Mouse (Mus musculus): Measurements from ENCODE around the gene Map1a. TPM values are rescaled to one million over a fixed set of nuclear protein-coding genes. Genes with fewer than 3 reads are reported as not detected.
A peak's percentile ranks its signal among the peaks of the same experiment; 100 is the strongest.

Gene Map1a
- polyA plus RNA-seq, 1 experiment = 1.2 TPM

DNA sequence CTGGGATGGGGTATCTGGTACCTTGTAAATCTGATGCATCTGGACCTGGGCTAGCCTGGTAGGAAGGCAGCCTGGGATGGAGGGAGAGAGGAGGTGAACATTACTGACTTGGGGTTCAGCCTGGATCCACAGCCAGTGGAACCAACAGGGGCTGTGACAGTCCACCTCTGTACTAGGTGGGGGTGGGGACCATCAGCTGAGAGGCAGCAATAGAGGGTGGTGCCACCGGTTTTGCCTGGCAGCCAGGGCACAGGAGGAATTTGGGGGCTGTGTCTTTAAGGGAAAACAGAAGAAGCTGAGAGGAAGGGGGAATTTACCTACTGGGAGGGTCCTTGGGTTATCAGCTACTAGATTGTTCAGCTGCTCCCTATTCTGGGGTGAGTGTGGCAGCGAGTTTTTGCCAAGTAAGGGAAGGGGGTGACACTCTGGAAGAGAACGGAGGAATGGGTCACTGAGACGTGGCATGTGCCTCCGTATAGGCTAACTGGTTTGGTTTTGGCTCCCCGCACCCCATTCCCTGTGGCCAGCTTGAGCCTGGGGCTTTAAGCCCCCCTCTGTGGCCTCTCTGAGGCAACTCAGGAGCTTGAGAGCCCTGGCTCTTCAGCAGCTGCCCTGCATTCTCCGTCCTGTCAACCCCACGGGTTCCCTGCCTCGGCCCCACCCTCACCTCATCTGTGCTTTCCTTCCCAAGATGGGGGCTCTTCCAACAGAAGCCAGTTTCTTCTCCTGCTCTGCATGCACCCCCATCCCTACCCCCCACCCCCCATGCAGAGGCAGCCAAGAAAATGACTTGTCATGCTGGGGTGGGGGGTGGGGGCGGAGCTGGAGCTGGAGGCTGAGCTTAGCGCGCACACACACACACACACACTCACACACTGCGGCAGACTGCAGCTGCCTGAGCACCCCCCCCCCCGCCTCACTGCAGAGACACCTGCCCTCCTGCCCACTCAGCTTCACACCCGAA lies 6.5 kb downstream of the Map1a start:
- Histone ChIP-seq H3K4me3 (ENCODE audit: insufficient read depth, low read depth, low read length) (peak overlapping the region; percentile 54), H3K4me1 (ENCODE audit: control insufficient read depth, insufficient read depth, insufficient read length, low read length) (peaks cover 6% of the 10 kb centered on the region; the same call in 1 of the 2 replicates), H3K27ac (replicated peaks; ENCODE audit: low read depth, low read length) (no peak overlapping the region)

DNA sequence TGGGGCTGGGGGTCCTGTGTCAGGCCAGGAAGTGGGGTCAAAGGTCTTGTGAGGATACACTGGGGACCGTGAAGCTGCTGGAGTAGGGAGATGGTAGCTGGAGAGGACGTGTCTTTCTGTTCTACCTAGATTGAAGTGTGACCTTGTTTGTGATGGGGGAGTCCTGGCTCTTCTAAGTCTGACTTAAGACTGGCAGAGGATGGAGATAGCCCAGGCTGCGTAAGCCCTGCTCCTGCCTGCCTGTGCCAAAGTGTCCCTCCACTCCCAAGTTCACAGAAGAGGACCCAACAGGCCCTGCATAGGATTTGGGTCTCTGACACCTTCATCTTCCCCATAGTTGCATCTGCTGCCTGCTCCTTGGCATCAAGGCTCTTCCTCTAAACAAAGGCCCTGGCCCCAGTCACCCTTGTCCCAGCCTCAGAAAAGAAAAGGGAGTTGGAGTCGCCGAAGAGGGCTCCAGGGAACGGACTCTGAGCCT lies 7.4 kb downstream of the Map1a start:
- Histone ChIP-seq H3K4me1 (ENCODE audit: control insufficient read depth, insufficient read depth, insufficient read length, low read length) (peaks cover 6% of the 10 kb centered on the region; the same call in 1 of the 2 replicates), H3K4me3 (ENCODE audit: insufficient read depth, low read depth, low read length) (peak overlapping the region; percentile 26; the same call in 1 of the 2 replicates), H3K27ac (replicated peaks; ENCODE audit: low read depth, low read length) (no peak overlapping the region)

DNA sequence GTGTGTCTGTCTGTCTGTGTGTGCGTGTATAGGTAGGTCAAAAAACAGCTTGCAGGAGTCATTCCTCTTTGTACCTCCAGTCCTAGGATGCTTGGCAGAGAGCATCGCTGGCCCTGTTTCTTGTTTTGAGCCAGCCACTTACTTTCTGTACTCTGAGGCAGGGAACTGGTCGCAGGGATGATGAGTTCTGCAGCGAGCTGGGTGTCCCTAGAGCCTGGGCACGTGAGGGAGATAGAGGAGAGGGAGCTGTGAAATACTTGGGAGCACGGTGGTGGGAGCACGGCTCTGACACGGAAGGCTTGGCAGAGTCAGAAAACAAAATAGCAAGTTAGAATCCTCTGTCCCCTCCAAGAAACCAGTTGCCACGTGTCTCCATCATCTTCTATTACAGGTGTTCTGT lies 8.3 kb downstream of the Map1a start:
- H3K4me1 ChIP-seq (ENCODE audit: control insufficient read depth, insufficient read depth, insufficient read length, low read length) = peaks cover 6% of the 10 kb centered on the region; the same call in 1 of the 2 replicates
- H3K27ac ChIP-seq (replicated peaks; ENCODE audit: low read depth, low read length) = no peak overlapping the region
- no peak overlapping the region for H3K4me3 ChIP-seq (ENCODE audit: insufficient read depth, low read depth, low read length)

DNA sequence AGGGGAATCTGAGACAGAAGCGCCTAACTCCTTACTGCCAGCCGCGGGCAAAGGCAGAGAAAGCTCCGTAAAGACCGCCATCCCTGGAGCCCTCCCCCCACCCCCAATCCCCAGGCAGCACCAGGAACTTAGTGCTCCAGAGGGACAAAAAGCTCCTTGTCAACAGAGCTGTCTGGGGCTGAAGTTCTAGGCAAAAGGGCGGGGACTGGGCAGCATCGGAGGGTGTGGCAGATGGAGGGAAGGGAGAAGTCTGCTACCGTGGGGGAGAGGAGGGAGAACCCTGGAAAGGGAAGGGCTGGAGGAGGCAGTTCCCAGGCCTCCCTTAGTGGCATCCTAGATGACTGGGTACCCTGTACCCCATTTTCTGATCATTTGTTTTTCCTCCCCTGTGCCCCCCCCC lies 8.7 kb downstream of the Map1a start:
- H3K27ac ChIP-seq (replicated peaks; ENCODE audit: low read depth, low read length) = no peak overlapping the region
- no peak overlapping the region for H3K4me3 ChIP-seq (ENCODE audit: insufficient read depth, low read depth, low read length)
- H3K4me1 ChIP-seq (ENCODE audit: control insufficient read depth, insufficient read depth, insufficient read length, low read length) = peaks cover 6% of the 10 kb centered on the region; the same call in 1 of the 2 replicates

DNA sequence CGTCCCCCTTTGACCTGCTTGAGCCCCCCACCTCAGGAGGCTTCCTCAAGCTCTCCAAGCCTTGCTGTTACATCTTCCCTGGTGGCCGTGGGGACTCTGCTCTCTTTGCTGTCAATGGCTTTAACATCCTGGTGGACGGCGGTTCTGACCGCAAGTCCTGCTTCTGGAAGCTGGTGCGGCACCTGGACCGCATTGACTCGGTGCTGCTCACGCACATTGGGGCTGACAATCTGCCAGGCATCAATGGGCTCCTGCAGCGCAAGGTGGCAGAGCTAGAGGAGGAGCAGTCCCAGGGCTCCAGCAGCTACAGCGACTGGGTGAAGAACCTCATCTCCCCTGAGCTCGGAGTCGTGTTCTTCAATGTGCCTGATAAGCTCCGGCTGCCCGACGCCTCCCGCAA lies 10.1 kb downstream of the Map1a start:
- Histone ChIP-seq H3K27ac (replicated peaks; ENCODE audit: low read depth, low read length) (no peak overlapping the region), H3K4me3 (ENCODE audit: insufficient read depth, low read depth, low read length) (no peak overlapping the region), H3K4me1 (ENCODE audit: control insufficient read depth, insufficient read depth, insufficient read length, low read length) (peaks cover under 1% of the 10 kb centered on the region; the same call in 1 of the 2 replicates)

DNA sequence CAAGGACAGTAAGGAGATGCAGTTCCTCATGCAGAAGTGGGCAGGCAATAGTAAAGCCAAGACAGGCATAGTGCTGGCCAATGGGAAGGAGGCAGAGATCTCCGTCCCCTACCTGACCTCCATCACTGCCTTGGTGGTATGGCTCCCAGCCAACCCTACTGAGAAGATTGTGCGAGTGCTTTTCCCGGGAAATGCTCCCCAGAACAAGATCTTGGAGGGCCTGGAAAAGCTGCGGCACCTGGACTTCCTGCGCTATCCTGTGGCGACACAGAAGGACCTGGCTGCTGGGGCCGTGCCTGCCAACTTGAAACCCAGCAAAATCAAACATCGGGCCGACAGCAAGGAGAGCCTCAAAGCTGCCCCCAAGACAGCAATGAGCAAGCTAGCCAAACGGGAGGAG lies 10.6 kb downstream of the Map1a start:
- Histone ChIP-seq H3K4me3 (ENCODE audit: insufficient read depth, low read depth, low read length) (no peak overlapping the region), H3K27ac (replicated peaks; ENCODE audit: low read depth, low read length) (no peak overlapping the region), H3K4me1 (ENCODE audit: control insufficient read depth, insufficient read depth, insufficient read length, low read length) (no peaks in the 10 kb centered on the region)

DNA sequence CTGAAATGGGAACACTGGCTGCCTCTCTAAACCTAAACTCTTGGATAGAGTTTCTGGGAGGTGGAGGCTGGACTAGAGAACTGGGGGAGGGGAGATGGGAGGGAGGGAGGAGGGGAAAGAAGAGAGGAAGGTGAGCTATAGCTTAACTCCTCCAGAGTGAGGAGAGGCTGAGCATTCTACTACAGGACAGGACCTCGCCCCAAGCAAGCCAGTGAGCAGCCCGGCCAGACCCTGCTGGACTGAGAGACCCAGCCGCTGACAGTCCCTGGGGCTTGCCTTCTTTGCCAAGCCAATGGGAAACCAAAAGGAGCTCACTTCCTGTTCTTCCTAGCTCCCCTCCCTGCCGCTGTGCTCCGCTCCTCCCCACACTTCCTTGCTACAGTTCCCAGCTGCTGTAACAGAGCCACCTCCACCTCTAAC lies 19.6 kb downstream of the Map1a start:
- Histone ChIP-seq H3K4me1 (ENCODE audit: control insufficient read depth, insufficient read depth, insufficient read length, low read length) (no peaks in the 10 kb centered on the region), H3K27ac (replicated peaks; ENCODE audit: low read depth, low read length) (no peak overlapping the region), H3K4me3 (ENCODE audit: insufficient read depth, low read depth, low read length) (peak overlapping the region; percentile 19; the same call in 1 of the 2 replicates)

DNA sequence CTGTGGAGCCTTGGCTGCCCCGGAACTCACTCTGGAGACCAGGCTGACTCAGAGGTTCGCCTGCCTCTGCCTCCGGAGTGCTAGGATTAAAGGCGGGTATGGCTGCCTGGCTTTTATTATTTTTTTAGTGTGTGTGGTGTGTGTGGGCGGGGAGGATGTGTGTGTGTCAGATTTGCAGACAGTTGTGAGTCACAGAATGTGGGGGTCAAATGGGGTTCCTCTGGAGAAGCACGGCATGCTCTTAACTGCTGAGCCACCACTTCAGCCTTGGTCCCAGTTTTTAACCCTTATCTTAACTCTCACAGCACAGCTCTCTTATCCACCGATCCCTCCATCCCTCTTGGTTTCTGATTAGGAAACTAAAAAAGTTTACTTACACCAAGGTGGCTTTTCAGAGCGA lies 26.9 kb downstream of the Map1a start:
- H3K27ac ChIP-seq (replicated peaks; ENCODE audit: low read depth, low read length) = no peak overlapping the region
- H3K4me3 ChIP-seq (ENCODE audit: insufficient read depth, low read depth, low read length) = no peak overlapping the region
- H3K4me1 ChIP-seq (ENCODE audit: control insufficient read depth, insufficient read depth, insufficient read length, low read length) = no peaks in the 10 kb centered on the region

DNA sequence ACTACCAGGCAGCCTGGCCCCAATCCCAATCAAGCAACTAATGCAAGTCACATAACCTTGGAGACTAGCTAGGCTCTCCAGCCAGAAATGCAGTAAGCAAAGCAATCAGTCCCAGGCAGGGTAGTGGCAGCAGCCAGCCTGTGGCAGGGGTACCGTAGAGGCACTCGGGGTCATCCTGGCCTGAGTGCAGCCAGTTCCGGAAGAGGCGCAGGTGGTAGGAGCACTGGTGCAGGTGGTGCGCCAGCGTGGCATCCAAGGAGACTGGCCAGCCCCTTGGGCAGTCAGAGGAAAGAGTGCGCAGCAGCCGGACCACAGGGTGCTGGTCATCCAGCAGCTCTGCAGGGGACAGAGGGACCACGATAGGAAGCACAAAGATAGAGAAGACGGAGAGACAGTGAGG lies 33.6 kb downstream of the Map1a start:
- Histone ChIP-seq H3K27ac (replicated peaks; ENCODE audit: low read depth, low read length) (no peak overlapping the region), H3K4me1 (ENCODE audit: control insufficient read depth, insufficient read depth, insufficient read length, low read length) (no peaks in the 10 kb centered on the region), H3K4me3 (ENCODE audit: insufficient read depth, low read depth, low read length) (no peak overlapping the region)

DNA sequence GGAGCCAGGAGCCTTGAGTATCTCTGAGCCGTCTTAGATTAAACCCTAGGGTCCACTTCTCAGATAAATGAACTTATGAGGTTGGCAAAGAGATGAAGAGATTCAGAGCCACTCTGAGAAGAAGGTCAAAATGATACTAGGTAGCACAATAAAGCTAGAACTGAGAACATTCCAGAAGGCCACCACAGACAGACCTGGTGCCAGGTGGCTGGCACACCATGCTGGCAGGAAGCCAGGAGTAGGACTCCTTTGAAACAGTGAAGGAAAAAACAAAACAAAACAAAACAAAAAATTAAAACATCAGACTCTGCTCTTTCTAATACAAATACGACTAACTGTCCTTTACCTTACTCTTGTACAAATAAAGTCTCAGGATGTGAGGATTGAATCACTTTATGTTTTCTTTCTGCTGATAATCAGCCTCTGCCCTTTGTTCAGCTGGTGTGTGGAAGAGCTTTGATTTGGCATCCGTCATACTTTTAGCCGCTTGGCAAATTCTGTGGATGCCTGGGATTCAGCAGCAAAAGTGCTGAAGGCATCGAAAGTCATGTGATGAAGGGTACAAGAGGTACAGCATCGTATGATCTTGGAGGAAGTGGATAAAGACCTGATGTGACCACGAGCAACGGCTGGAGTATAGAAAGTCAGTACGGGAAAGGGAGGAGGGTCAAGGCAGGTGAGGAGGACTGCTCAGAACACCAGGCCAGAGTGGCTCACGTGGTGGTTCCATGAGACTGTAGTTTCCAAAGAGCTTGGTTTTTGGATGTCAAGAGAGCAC lies 34.5 kb downstream of the Map1a start:
- Histone ChIP-seq H3K4me1 (ENCODE audit: control insufficient read depth, insufficient read depth, insufficient read length, low read length) (no peaks in the 10 kb centered on the region), H3K27ac (replicated peaks; ENCODE audit: low read depth, low read length) (no peak overlapping the region), H3K4me3 (ENCODE audit: insufficient read depth, low read depth, low read length) (no peak overlapping the region)

DNA sequence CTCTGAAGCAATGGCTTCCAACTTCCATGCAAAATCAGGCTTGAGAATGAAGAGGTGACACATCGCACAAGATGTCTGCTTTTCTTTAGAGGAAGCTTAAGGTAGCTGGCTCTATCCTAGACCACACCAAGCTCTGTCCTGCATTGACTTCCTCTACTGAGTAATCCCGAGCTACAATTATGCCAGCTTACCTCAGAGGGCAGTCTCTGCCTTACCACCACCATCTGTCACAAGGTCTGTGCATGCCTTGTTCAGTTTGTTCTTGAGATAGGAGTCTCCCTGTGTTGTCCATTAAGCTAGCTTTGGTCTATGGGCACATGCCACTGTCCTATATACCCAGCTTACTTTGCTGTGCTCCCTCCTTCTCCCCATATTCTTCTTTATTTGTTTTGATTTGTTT lies 40.1 kb downstream of the Map1a start:
- H3K27ac ChIP-seq (replicated peaks; ENCODE audit: low read depth, low read length) = no peak overlapping the region
- H3K4me1 ChIP-seq (ENCODE audit: control insufficient read depth, insufficient read depth, insufficient read length, low read length) = no peaks in the 10 kb centered on the region
- no peak overlapping the region for H3K4me3 ChIP-seq (ENCODE audit: insufficient read depth, low read depth, low read length)

DNA sequence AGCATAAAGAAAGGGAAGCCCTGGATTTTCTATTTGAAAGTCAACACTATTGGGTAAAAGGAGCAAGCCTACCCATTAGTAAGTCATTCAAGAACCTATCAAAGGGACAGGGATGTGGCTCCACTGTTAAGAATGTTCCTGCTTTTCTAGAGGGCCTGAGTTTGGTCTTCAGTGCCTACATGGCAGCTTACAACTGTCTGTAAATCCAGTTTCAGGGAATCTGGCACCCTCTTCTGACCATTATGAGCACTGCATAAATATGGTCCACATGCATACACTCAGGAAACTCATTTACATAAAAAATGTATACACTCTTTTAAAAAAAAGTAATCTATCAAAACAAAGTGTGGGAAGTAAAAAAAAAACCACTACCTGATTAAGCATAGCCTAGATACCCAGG lies 49.7 kb downstream of the Map1a start:
- Histone ChIP-seq H3K4me1 (ENCODE audit: control insufficient read depth, insufficient read depth, insufficient read length, low read length) (no peaks in the 10 kb centered on the region), H3K27ac (replicated peaks; ENCODE audit: low read depth, low read length) (no peak overlapping the region), H3K4me3 (ENCODE audit: insufficient read depth, low read depth, low read length) (no peak overlapping the region)

DNA sequence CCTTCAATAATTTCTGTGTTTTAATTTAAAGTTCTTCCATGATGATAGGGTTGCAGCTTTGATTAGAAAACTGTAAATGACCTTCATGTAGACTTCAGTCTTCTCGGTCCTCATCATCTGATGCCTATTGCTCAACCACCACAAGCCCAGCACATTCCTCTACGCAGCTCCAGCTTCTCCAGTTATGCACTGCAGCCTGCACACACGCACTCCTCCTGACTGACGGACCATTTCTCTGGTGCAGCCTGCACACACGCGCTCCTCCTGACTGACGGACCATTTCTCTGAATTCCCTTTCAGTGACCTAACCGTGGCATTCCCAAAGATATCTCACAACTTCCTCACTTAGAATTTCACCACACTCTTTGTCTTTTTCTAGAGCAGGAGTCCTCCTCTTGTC lies 63.8 kb downstream of the Map1a start:
- H3K27ac ChIP-seq (replicated peaks; ENCODE audit: low read depth, low read length) = peak overlapping the region; percentile 89
- H3K4me1 ChIP-seq (ENCODE audit: control insufficient read depth, insufficient read depth, insufficient read length, low read length) = no peaks in the 10 kb centered on the region
- H3K4me3 ChIP-seq (ENCODE audit: insufficient read depth, low read depth, low read length) = peak overlapping the region; percentile 38

DNA sequence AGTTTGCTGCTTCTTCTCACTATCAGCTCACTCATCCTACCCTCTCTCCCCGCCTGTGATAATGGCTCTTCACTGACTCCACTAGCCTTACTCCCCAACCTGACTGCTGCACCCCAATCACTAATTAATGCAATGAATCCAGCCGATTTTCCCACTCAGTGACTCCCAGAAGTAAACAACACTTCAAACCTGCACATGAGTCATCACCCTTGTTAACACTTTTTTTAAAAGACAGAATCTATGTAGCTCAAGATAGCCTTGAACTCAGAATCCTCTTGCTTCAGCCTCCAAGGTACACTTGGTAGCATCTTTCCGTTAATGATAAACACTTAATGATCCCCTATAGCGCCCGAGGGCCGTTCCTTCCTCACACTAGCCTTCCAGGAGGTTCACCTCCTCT lies 65.0 kb downstream of the Map1a start:
- peak overlapping the region; percentile 94 for H3K4me3 ChIP-seq (ENCODE audit: insufficient read depth, low read depth, low read length)
- peaks cover 2% of the 10 kb centered on the region; the same call in 1 of the 2 replicates for H3K4me1 ChIP-seq (ENCODE audit: control insufficient read depth, insufficient read depth, insufficient read length, low read length)
- peak overlapping the region; percentile 89 for H3K27ac ChIP-seq (replicated peaks; ENCODE audit: low read depth, low read length)

Data from brown adipose tissue, adult 24 weeks (tissue).